Mouse (Mus musculus) hindbrain, embryonic 12.5 days (tissue): Measurements from ENCODE around the gene Hrh1. TPM values are rescaled to one million over a fixed set of nuclear protein-coding genes. Genes with fewer than 3 reads are reported as not detected.

Source experiments
- ATAC-seq: fragments of 200-750 bp; cut with Nextera tagmentation; 2 replicates; pipeline ENCODE4 v1.8.0; 2017; ENCODE audit warnings: moderate TSS enrichment; ENCODE audit not compliant: low FRiP score
- H3K27ac ChIP-seq: fragments of 300-500 bp; sonication (generic); 2 replicates; pipeline ENCODE4 v1.5.1; 2016; ENCODE audit warnings: mild to moderate bottlenecking
- H3K27me3 ChIP-seq: fragments of 300-500 bp; sonication (generic); 2 replicates; pipeline ENCODE4 v1.6.1; 2016; ENCODE audit warnings: mild to moderate bottlenecking
- H3K36me3 ChIP-seq: fragments of 300-500 bp; sonication (generic); 2 replicates; pipeline ENCODE4 v1.6.1; 2016; ENCODE audit warnings: mild to moderate bottlenecking
- H3K4me1 ChIP-seq: fragments of 300-500 bp; sonication (generic); 2 replicates; pipeline ENCODE4 v1.6.1; 2016
- H3K4me2 ChIP-seq: fragments of 300-500 bp; sonication (generic); replicated peaks from 2 replicates; pipeline ENCODE4 v1.6.1; 2016; ENCODE audit warnings: mild to moderate bottlenecking
- H3K4me3 ChIP-seq: fragments of 300-500 bp; sonication (generic); 2 replicates; pipeline ENCODE4 v1.5.1; 2016; ENCODE audit warnings: mild to moderate bottlenecking
- H3K9ac ChIP-seq: fragments of 300-500 bp; sonication (generic); 2 replicates; pipeline ENCODE4 v1.6.1; 2016; ENCODE audit warnings: mild to moderate bottlenecking, moderate library complexity
- H3K9me3 ChIP-seq: fragments of 300-500 bp; sonication (generic); replicated peaks from 2 replicates; pipeline ENCODE4 v1.6.1; 2016; ENCODE audit warnings: mild to moderate bottlenecking
- WGBS: fragments of 180-500 bp; shearing (Covaris S2); methylation state at CpG from one replicate; pipeline ENCODE4 v1.1.7; 2016; 5-methylcytosine and 5-hydroxymethylcytosine counted together
- polyA plus RNA-seq: library from polyadenylated mRNA; unstranded; fragments of >200 nt; fragmentation: Nextera tagmentation; extraction: Ambion mirVana; gene quantifications from 2 replicates; pipeline ENCODE4 v1.2.1, GENCODE M21; 2016

Gene Hrh1
- 0.50 and 0.64 TPM in 2 replicates for polyA plus RNA-seq

- Histone ChIP-seq H3K4me2 (peak within 1 kb of the TSS; percentile 92), H3K4me1 (peaks cover 23% of the 10 kb centered on the region), H3K27me3 (peaks cover 67% of the 10 kb centered on the region), H3K27ac (no peak within 1 kb of the TSS), H3K9me3 (no peaks in the 10 kb centered on the region), H3K36me3 (no peaks in the 10 kb centered on the region), H3K9ac (peak within 1 kb of the TSS; percentile 54), H3K4me3 (peak within 1 kb of the TSS; percentile 50)
- peak; percentile 55 for ATAC-seq
- under 1% methylated on average over 50 of the region's 56 CpGs for WGBS
Measured at GRCm38 (mm10) chr6:114397691-114398217, at the start of gene Hrh1. TSS of gene Hrh1 (plus strand) at chr6:114397936.

- Histone ChIP-seq H3K27ac (no peak overlapping the region), H3K9me3 (no peaks in the 10 kb centered on the region), H3K9ac (no peak overlapping the region), H3K4me1 (no peaks in the 10 kb centered on the region; the same call in 1 of the 2 replicates), H3K4me3 (no peak overlapping the region), H3K36me3 (no peaks in the 10 kb centered on the region), H3K4me2 (no peak overlapping the region), H3K27me3 (no peaks in the 10 kb centered on the region; the same call in 1 of the 2 replicates)
- 86% methylated on average over 4 of the region's 4 CpGs for WGBS
- ATAC-seq = no peak
Measured at GRCm38 (mm10) chr6:114354635-114355034, 43.1 kb upstream of the Hrh1 start.

- no peaks in the 10 kb centered on the region; the same call in 1 of the 2 replicates for H3K27me3 ChIP-seq
- H3K36me3 ChIP-seq = no peaks in the 10 kb centered on the region
- no peak overlapping the region for H3K4me2 ChIP-seq
- H3K9ac ChIP-seq = no peak overlapping the region
- no peaks in the 10 kb centered on the region; the same call in 1 of the 2 replicates for H3K4me1 ChIP-seq
- no peak overlapping the region for H3K4me3 ChIP-seq
- no peak for ATAC-seq
- H3K27ac ChIP-seq = no peak overlapping the region
- no peaks in the 10 kb centered on the region for H3K9me3 ChIP-seq
- WGBS = 71% methylated on average over 3 of the region's 3 CpGs
Measured at GRCm38 (mm10) chr6:114358171-114358570, 39.6 kb upstream of the Hrh1 start.

GRCm38 (mm10) chr6:114362355-114362754 is 35.4 kb upstream of the Hrh1 start:
- Histone ChIP-seq H3K27me3 (no peaks in the 10 kb centered on the region), H3K9me3 (no peaks in the 10 kb centered on the region), H3K9ac (no peak overlapping the region), H3K4me3 (no peak overlapping the region), H3K27ac (no peak overlapping the region), H3K4me1 (0 out of 2 replicates have a peak, but pooled peaks cover 3% of the 10 kb centered on the region), H3K36me3 (no peaks in the 10 kb centered on the region), H3K4me2 (no peak overlapping the region)
- no peak for ATAC-seq
- WGBS = 83% methylated on average over 4 of the region's 4 CpGs

GRCm38 (mm10) chr6:114363740-114364139 is 34.0 kb upstream of the Hrh1 start:
- WGBS = 74% methylated on average over 8 of the region's 8 CpGs
- ATAC-seq = no peak
- H3K9ac ChIP-seq = no peak overlapping the region
- 0 out of 2 replicates have a peak, but pooled peaks cover 3% of the 10 kb centered on the region for H3K4me1 ChIP-seq
- no peak overlapping the region for H3K27ac ChIP-seq
- H3K4me3 ChIP-seq = no peak overlapping the region
- no peaks in the 10 kb centered on the region for H3K36me3 ChIP-seq
- no peaks in the 10 kb centered on the region for H3K9me3 ChIP-seq
- H3K27me3 ChIP-seq = no peaks in the 10 kb centered on the region
- no peak overlapping the region for H3K4me2 ChIP-seq

- H3K4me1 ChIP-seq = 0 out of 2 replicates have a peak, but pooled peaks cover 3% of the 10 kb centered on the region
- H3K9me3 ChIP-seq = no peaks in the 10 kb centered on the region
- H3K4me3 ChIP-seq = no peak overlapping the region
- H3K36me3 ChIP-seq = no peaks in the 10 kb centered on the region
- H3K4me2 ChIP-seq = no peak overlapping the region
- 85% methylated on average over 5 of the region's 5 CpGs for WGBS
- H3K27ac ChIP-seq = no peak overlapping the region
- ATAC-seq = no peak
- H3K27me3 ChIP-seq = no peaks in the 10 kb centered on the region
- H3K9ac ChIP-seq = no peak overlapping the region
Measured at GRCm38 (mm10) chr6:114364734-114365133, 33.0 kb upstream of the Hrh1 start.

GRCm38 (mm10) chr6:114366191-114366590 is 31.5 kb upstream of the Hrh1 start:
- Histone ChIP-seq H3K27ac (no peak overlapping the region), H3K4me3 (no peak overlapping the region), H3K27me3 (no peaks in the 10 kb centered on the region), H3K4me2 (no peak overlapping the region), H3K4me1 (0 out of 2 replicates have a peak, but pooled peaks cover 3% of the 10 kb centered on the region), H3K36me3 (no peaks in the 10 kb centered on the region), H3K9ac (no peak overlapping the region), H3K9me3 (no peaks in the 10 kb centered on the region)
- WGBS = 67% methylated on average over 5 of the region's 5 CpGs
- no peak for ATAC-seq

- no peaks in the 10 kb centered on the region for H3K9me3 ChIP-seq
Measured at GRCm38 (mm10) chr6:114367681-114368080, 30.1 kb upstream of the Hrh1 start.

GRCm38 (mm10) chr6:114368196-114368595 is 29.5 kb upstream of the Hrh1 start:
- no peak for ATAC-seq
- H3K9ac ChIP-seq = no peak overlapping the region
- WGBS = 65% methylated on average over 6 of the region's 6 CpGs
- no peaks in the 10 kb centered on the region for H3K9me3 ChIP-seq
- no peak overlapping the region for H3K4me2 ChIP-seq
- H3K27ac ChIP-seq = no peak overlapping the region
- no peaks in the 10 kb centered on the region for H3K36me3 ChIP-seq
- H3K4me3 ChIP-seq = no peak overlapping the region
- 0 out of 2 replicates have a peak, but pooled peaks cover 4% of the 10 kb centered on the region for H3K27me3 ChIP-seq
- 0 out of 2 replicates have a peak, but pooled peaks cover 3% of the 10 kb centered on the region for H3K4me1 ChIP-seq

More at GRCm38 (mm10) chr6:114367681-114368080, 30.1 kb upstream of the Hrh1 start:
- 65% methylated on average over 6 of the region's 6 CpGs for WGBS
- no peak overlapping the region for H3K27ac ChIP-seq
- H3K9ac ChIP-seq = no peak overlapping the region
- H3K27me3 ChIP-seq = 0 out of 2 replicates have a peak, but pooled peaks cover under 1% of the 10 kb centered on the region
- no peak for ATAC-seq
- 0 out of 2 replicates have a peak, but pooled peaks cover 3% of the 10 kb centered on the region for H3K4me1 ChIP-seq
- H3K4me3 ChIP-seq = no peak overlapping the region
- H3K36me3 ChIP-seq = no peaks in the 10 kb centered on the region
- no peak overlapping the region for H3K4me2 ChIP-seq

- 0 out of 2 replicates have a peak, but pooled peaks cover 4% of the 10 kb centered on the region for H3K27me3 ChIP-seq
- H3K9me3 ChIP-seq = no peaks in the 10 kb centered on the region
- H3K4me2 ChIP-seq = no peak overlapping the region
- no peak for ATAC-seq
- H3K4me3 ChIP-seq = no peak overlapping the region
- WGBS = 85% methylated on average over 7 of the region's 7 CpGs
- H3K36me3 ChIP-seq = no peaks in the 10 kb centered on the region
- H3K4me1 ChIP-seq = no peaks in the 10 kb centered on the region
- no peak overlapping the region for H3K27ac ChIP-seq
- H3K9ac ChIP-seq = no peak overlapping the region; the same call in 1 of the 2 replicates
Measured at GRCm38 (mm10) chr6:114372741-114373140, 25.0 kb upstream of the Hrh1 start.

- no peaks in the 10 kb centered on the region for H3K36me3 ChIP-seq
- no peaks in the 10 kb centered on the region for H3K27me3 ChIP-seq
- 54% methylated on average over 3 of the region's 3 CpGs for WGBS
- no peak overlapping the region for H3K9ac ChIP-seq
- H3K4me2 ChIP-seq = no peak overlapping the region
- no peak overlapping the region; the same call in 1 of the 2 replicates for H3K27ac ChIP-seq
- H3K4me1 ChIP-seq = 0 out of 2 replicates have a peak, but pooled peaks cover 5% of the 10 kb centered on the region
- no peaks in the 10 kb centered on the region for H3K9me3 ChIP-seq
- ATAC-seq = no peak
- no peak overlapping the region for H3K4me3 ChIP-seq
Measured at GRCm38 (mm10) chr6:114380872-114381271, 16.9 kb upstream of the Hrh1 start.

- H3K4me1 ChIP-seq = no peaks in the 10 kb centered on the region
- WGBS = 70% methylated on average over 6 of the region's 6 CpGs
- H3K36me3 ChIP-seq = no peaks in the 10 kb centered on the region
- no peak overlapping the region for H3K27ac ChIP-seq
- H3K9ac ChIP-seq = no peak overlapping the region
- H3K4me3 ChIP-seq = no peak overlapping the region
- no peaks in the 10 kb centered on the region for H3K27me3 ChIP-seq
- ATAC-seq = no peak
- no peaks in the 10 kb centered on the region for H3K9me3 ChIP-seq
- H3K4me2 ChIP-seq = no peak overlapping the region
Measured at GRCm38 (mm10) chr6:114387320-114387719, 10.4 kb upstream of the Hrh1 start.

GRCm38 (mm10) chr6:114387855-114388254 is 9.9 kb upstream of the Hrh1 start:
- Histone ChIP-seq H3K9me3 (no peaks in the 10 kb centered on the region), H3K9ac (no peak overlapping the region), H3K4me1 (no peaks in the 10 kb centered on the region), H3K27me3 (no peaks in the 10 kb centered on the region; the same call in 1 of the 2 replicates), H3K4me2 (no peak overlapping the region), H3K36me3 (no peaks in the 10 kb centered on the region), H3K27ac (no peak overlapping the region), H3K4me3 (no peak overlapping the region)
- WGBS = 63% methylated on average over 4 of the region's 4 CpGs
- ATAC-seq = no peak
